Mouse (Mus musculus) inflammation-experienced regulatory T-cells, adult 6 months (primary cell): ENCODE results near the gene Ppp1r27. TPM values are rescaled to one million over a fixed set of nuclear protein-coding genes. Genes with fewer than 3 reads are reported as not detected.
"Not testable (repeated sequence)": the region's sequence is repeated elsewhere in the genome, so short reads cannot be mapped to it uniquely, and the experiment has no call there.

ENCODE experiments used
- ATAC-seq: one replicate; pipeline ENCODE4 v1.8.0; 2017
- polyA plus RNA-seq, 3 experiments: library from polyadenylated mRNA; unstranded; fragments of 100-300 nt; shearing (Covaris generic); gene quantifications; one replicate each; pipeline ENCODE4 v1.2.1; 2017

The Ppp1r27 gene
- polyA plus RNA-seq, 3 experiments from 2014 or later, result not detected

DNA sequence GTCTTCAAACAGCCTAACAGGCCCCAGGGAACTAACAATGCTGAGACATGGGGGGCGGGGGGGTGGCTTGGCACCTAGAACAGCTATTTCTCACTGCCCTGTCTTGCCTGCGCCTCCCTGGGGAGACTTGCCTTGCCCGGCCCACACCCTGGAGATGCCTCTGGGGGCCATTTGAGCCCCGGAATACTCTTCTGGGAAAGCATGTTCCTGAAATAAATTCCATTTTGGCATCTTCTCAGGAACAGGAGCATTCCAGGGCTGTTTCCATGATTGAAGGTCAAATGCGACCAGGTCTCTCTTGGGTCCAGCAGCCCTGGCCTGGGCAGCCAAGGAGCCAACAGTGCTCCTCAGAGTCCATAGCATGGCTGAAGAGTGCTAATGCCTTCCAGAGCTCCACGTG, 8.6 kb downstream of the Ppp1r27 start:
- ATAC-seq, result no peak

DNA sequence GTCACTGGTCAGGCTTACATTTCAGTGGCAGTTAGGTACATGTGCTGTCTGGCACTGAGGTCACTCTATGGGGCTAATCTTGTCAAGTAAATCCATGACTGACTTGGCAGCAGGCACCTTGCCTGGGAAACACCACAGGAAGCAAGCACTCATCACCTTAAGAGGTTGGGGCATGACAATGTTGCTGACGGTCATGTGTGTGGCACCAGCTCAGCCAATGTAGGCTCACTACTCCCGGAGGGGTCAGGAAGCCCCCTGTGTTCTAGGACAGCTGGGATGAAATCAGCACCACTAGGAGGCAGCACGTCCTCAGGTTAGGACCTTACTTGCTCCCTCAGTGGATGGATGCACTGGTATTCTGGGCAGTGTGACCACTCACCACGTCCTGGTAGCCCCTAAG, 9.0 kb downstream of the Ppp1r27 start:
- ATAC-seq, result no peak

DNA sequence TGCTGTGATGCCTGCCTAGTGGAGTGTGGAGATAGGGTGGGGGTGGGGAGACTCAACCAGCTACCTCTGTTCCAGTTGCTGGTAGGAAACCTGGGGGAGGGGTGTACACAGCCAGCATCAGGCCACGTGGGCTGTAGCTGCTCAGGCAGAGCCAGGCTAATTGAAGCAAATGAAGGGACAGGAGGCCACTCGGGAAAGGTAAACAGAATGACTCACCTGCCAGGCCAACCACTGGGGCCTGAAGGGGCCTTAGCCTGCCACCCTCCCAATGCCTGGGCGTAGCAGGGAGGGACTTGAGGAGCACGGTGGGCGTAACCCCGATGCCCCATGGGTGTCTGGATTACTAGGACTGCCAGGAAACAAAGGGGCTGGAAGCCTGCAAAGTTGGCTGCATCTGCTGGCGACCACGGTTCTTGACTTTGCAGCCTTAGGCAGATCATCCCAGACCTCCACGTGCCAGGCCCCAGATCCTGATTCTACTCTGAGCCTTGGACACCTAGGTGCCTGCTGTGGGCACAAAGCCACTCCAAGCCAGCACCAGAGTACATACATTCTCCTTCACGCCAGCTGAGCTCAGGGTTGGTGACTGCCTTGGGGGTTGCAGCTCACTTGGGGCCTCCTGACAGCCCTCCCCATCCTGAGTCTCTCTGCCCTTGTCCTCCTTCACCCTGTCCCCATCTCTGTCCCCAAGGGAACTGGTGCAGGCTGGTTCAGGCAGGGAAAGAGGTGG, 11.5 kb downstream of the Ppp1r27 start:
- ATAC-seq, result no peak

DNA sequence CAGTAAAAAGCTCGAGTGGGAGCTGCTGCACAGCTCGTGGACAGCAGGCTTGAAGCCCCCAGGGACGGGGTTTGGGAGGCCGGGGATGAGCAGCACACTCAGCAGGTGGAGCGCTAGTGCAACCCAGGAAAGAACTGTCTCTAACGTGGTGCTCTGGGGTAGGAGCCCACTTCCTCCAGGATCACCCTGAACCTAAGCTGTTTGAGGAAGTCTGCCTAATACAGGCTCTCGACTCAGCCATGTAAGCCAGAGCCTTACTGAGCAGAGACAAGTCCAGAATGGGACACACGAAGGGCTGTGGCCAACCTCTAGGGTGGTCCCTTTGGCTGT, 12.0 kb downstream of the Ppp1r27 start:
- ATAC-seq, result no peak

DNA sequence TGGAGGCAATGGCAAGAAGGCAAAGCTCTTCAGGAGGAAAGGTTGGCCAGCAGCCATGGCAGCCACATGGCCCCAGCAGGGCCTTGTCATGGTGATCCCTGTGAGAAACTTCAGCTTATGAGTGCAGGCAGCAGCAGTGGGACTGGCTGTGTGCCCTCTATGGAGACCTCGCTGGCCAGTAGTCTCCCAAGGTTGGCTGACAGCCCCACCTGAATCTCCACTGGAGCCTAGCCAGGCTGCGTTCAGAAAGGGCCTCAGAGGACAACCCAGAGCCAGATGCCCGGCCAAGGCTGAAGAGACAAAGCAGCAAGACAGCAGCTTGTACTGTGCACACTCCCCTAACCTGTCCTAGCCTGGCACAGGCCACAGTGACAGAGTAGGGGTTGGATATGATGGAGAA, 12.4 kb downstream of the Ppp1r27 start:
- ATAC-seq, result no peak

DNA sequence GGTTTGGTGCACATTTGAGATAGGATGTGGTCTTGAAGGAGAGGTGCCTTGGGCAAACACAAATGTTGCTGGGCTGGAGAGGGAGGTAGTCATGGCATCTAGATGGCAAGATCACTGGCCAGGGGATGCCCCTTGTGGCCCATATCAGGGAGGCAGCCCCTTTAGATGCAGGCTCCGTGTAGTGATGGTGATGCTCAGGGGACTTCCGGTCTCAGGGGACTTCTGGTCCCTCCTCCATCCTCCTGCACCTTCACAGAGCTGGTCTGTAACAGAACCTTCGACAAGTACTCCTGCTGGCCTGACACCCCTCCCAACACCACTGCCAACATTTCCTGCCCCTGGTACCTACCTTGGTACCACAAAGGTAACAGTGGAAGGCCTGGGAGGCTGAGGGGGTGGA, 15.1 kb downstream of the Ppp1r27 start:
- no peak for ATAC-seq

DNA sequence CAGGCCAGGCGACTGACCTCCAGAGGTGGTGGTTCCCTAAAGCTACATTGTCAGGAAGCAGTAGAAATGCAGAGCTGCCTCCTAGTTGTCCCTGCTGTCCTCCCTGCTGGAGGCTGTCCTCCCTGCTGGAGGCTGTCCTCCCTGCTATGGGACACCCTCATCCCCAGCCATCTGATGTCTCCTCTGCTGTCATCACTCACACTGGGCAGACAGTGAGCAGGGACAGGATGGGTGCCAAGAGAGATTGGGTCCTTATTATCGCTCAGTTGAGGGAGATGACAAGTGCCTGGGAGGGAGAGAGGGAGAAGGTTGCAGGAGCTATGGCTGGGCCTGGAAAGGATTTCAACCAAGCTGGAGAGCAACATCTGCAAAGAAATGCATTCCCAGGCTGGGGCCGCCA, 15.8 kb downstream of the Ppp1r27 start:
- no peak for ATAC-seq

DNA sequence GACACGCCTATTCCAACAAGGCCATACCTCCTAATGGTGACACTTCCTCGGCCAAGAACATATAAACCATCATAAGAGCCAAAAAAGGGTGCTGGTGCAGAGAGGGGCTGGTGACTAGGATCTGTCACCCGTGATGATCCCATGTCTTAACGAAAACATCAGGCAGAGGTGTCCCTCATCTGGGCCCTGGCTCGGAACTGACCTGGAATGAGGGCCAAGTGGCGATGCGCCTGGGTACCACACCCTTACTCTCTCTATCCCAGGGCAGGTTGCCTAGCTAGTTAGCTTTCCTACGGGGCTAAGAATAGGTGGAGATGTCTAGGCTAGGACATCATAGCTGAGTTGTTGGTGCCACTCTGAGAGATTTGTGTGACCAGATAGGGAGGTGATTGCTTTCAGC, 16.8 kb downstream of the Ppp1r27 start:
- no peak for ATAC-seq

DNA sequence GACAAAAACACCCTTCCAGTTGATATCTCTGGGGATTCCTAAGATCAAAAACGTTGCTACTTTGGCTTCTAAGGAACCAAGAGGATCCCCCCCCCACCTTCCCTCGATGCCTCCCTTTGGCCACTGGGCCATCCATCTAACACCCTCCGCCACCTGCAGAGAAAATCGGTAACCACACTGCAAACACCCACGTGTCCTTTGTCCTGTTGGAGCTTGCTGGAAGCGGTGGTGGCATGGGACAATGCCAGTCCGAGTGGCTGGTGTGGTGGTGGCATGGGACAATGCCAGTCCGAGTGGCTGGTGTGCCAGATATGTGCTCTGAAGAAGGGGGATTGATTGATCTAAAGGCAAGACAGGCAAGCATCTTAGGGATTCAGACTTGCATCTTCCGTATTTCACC, 19.3 kb downstream of the Ppp1r27 start:
- ATAC-seq, result no peak

DNA sequence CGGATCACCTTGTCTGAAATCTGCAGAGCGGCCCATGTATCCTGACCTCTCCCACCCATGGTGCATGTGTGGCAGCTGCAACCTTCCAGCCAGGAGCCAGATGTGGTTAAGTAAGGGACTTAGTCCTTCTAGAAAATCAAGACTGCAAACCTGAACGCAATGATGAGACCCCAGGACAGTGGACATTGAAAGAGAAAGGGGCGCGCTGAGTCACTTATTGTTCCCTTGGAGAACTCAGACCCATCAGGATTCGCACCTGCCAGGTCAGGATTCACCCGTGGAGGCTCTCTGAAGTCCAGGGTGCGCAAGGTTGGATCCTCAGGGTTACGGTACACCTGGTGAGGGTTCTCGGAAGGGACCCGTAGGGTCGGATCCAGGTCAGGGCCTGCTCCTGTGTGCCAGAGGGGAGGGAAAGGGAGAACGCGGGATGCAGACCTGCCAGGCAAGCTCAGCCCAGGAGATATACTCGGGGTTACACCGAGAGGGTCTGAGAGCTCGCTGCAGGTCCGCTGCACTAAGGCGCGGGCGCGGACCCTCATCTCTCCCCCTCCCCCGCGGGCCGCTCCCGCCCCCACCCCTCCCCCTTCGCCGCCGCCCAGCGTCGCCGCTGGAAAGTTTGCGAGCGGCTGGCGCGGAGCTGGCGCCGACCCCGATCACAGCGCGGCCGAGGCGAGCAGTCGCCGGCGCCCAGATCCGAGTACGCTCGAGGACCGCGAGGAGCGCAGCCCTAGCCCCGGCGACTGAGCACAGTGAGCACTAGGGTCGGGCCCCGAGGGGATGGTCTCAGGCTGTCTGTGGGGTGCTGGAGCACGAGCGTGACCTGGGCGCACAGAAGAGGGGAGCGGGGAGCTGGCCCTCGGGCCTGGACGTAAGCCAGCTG, 20.6 kb downstream of the Ppp1r27 start, which contains the start of gene Gcgr:
TSS of gene Gcgr (plus strand) at position 615 of the 880 bp plus-strand sequence.
- ATAC-seq, result no peak

DNA sequence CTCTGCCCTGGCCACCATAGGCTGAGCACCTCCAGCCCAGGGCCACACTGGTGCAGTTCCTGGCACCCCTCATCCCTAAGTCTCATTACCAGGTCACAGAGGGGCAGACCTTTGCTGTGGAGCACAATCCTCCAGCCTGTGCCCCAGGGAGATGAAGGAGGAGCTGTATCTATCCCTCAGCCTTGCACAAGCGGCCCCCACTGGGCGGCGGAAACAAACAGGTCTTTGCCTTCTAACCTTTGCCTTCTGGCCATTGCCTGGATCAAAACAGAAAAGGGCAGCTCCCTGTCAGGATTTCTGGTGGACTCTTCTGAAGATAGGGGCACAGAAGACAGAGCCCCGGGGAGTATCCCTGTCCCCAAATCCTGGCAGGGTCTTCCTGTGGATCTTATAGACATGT, 22.0 kb downstream of the Ppp1r27 start:
- ATAC-seq, result no peak

DNA sequence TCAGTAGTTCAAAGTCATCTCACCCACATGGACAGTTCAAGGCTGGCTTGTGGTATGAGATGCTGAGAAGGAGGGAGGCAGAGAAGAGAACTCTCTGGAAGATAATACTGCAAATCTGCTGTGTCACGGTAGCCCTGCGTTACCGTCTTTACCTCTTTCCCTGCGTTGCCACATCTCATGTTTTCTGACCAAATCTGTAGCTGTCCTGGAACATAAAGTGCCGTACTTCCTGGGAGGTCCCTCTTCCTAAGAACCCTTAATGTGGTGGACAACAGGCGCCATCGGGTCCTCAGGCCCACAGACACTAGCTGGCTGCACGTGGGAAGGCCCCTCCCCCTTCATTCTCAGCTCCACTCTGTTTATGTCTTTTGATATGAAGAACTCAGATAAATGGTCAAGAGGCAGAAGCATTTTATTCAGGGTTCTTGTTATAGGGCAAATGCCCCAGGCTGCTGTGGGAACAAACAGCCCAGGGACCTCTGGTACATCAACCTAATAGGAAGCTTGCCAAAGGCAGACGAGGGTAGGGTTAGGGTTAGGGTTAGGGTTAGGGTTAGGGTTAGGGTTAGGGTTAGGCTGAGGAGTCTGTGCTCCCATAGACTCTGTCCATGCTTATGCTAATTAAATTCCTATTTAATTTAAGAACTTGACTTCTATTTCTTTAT, 23.1 kb downstream of the Ppp1r27 start:
- no peak for ATAC-seq

DNA sequence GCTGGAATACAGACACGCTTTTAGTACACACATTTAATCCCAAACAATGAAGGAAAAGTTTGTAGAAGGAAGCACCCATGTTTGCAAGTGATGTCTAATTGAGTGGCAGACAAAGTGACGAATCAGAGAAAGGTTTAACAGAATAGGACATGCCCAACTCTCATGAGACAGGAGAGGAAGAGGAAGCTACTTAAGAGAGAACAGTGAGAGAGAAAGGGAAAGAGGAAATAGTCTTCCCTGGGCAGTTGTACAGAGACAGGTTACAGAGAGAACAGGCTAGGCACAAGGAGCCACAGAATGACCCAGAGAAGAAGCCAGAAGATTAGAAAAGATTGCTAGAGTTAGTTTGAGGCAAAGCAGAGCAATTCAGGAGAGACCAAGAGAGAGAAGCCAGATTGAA, 25.0 kb downstream of the Ppp1r27 start:
- ATAC-seq, result no peak

DNA sequence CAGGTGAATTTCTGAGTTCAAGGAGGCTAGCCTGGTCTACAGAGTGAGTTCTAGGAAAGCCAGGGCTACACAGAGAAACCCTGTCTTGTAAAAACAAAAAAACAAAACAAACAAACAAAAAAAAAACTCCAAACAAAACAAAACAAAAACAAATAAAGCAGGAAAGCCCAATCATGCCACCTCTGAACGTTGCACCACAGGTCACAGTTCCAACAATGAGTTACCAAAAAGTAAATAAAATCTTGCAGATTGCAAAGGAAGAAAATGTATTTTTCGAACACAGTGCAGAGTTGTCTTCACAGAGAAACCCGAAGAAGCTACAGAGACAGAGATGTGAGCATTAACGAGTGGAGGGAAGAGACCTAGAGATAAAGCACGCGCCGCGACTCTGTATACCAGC, 28.4 kb downstream of the Ppp1r27 start:
- ATAC-seq, result no peak

DNA sequence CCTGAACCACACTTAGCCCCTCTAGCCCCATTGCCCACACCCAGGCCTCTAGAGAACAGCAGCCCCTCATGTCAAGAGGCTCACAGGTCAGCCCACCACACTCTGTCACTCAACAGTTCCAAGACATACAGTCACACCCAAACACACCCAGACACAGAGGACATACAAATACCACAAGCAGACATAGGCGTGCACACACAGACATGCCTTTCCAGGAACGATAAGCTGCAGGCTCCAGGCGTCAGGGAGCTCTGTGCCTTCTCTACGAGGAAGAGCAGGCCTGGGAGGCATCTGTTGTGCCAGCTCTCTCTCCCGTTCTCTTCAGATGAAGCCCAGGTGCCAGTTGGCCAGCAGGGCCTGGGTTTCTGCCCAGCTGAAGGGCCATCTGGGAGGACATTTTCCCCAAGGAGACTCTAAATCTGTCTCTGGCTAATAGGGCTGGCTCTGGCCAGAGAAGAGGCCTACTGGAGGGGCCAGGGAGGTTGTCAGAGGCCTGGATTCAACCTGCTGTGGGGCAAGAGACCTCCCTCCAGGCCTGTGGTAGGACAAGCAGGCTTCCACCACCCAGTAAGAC, 29.9 kb downstream of the Ppp1r27 start:
- ATAC-seq, result no peak

DNA sequence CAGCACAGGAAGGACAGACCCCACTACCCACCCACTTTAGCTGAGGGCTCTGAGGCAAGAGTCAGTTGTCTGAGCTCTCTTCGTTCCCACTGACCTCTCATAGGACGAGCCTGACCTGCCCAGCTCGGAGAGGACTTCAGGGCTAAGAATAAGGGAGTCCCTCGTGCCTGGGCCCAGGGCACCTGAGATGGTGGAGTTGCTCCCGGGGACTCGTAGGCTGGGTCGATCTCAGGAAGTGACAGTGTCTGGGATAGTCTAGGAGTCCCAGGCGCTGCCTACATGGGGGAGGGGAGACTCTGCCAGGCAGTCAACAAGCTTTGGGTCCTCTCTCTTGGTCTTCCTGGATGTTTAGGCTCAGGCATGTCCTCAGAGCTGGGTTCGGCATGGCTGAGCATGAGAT, 30.4 kb downstream of the Ppp1r27 start:
- ATAC-seq, result no peak

DNA sequence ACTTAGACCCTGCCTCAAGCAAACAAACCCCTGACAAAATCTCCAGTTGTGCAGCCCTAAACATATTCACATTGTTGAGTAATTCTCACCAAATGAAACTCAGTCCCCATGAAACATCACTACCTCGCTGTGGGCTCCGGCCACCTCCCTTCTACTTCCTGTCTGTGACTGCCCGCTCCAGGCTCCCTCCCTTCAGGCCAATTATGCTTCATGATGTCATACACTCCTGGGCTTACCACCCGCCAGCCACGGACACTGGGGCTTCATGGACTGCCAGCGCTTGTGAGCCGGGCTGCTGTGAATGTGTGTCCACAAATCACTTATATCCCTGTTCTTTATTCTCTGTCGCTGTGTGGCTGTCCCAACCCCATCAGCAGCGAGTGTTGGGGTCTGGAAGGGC, 31.2 kb downstream of the Ppp1r27 start:
- no peak for ATAC-seq

DNA sequence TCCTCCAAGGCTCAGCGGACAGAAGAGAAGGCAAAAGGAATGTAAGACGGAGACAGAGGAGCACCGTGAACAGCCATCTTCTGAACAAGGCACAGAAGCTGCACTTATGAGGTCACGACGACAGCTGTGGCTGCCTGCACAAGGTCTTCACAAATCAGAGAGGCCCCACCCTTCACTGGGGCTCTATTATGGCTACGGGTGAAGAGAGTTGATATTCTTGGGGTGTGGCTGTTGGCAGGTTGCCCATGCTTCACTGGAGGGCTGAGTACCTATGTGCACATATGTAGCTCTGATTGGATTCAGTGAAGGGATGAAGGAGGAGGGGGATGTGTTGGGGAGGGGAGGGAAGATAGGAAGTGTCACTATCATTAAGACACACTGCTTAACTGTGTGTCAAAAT, 32.4 kb downstream of the Ppp1r27 start:
- ATAC-seq, result no peak

DNA sequence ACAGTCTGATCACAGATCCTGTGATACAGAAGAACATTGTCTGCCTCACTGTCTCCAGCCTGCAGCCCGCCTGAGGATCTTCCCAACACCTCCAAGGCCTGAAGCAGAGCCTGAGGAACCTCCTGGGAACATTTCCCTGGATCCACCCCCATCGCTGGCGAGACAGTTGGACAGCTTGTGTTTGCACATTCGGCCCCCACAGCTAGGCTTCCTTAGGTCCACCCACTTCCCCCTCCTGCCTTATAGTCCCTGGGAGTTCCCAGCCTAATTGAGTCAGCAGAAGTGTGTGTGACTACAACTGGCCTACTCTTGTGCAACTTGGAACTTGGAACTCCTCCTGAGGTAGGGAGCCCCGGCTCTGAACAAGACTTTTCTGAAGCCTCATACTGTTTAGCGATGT, 32.9 kb downstream of the Ppp1r27 start:
- ATAC-seq, result no peak

DNA sequence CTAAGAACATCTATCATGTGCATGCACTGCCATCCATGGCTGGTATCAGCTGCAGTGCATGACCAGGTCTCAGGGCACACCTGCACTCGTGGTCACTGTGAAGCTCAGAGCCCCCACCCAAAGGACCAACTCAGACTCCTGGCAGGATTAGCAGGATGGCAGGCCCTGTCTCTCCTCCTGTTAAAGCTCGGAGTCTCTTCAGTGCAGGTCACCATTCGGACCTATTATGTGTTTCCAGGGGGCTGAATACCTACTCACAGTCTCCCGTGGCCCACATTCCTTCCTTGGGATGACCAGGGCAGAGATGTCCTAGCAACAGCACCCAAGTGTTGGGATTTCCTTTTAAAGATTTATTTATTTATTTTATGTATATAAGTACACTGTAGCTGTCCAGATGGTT, 33.8 kb downstream of the Ppp1r27 start:
- ATAC-seq, result no peak

DNA sequence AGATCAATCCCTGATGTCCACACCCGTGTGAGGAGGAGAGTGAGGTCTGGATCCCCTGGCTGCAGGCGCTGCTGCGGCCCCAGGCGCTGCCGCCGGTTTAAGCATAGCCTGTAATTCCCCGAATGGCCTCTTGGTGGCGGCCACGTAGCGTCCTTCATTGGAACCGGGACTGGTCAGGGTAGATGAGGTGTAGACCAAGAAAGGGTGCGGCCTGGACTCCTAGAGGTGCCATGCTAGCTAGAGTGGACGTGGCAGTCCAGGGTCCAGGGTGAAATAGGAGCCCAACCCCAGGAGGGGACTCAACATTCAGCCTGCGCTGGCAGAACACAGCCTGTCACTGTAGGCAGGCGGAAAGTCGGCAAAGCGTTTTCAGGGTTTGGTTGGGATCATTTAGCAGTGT, 35.3 kb downstream of the Ppp1r27 start:
- no peak for ATAC-seq

DNA sequence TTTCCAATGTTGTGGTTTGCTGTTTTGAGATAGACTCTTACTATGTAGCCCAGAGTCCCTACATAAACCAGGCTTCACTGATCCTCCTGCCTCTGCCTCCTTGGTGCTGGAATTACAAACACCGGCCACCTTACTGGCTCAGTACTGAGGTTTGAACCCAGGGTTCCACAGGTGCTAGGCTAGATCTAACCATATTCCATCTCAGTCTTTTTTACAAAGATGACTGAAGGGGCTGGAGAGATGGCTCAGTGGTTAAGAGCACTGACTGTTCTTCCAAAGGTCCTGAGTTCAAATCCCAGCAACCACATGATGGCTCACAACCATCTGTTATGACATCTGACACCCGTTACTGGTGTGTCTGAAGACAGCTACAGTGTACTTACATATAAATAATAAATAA, 36.7 kb downstream of the Ppp1r27 start:
- ATAC-seq, result not testable (repeated sequence)

DNA sequence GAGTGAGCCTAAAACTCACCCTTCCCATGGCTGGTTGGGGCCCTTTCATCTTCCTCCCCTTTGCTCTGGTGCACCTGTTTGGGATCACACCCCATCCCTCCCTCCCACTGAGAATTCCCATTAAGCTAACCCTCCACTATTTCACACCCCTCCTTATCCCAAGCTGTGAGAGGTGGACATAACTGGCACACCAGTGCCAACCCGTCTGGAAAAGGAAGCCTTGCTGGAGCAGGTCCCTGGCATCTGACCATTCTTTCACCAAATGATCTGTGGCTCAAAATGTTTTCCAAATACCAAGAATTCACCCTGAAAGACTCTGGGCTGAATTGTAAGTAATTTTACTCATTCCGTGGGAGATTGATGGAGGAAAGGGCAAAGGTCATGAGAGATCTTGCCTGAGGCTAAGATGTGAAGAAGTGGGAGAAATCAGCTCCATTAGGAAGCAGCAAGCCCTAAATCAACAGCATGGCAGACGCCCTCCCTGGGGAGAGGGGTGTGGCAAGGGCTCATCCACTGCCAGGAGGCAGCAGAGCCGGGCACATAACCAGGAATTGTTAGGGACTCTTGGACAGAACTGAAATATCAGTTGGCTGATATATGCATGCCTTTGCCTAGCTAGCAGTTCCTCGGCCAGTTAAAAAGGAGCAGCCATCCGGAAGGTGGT, 38.0 kb downstream of the Ppp1r27 start:
- no peak for ATAC-seq
